Mouse (Mus musculus): ENCODE data around the gene Ttc38. TPM values are rescaled to one million over a fixed set of nuclear protein-coding genes. Genes with fewer than 3 reads are reported as not detected.
"Not testable (repeated sequence)": the region's sequence is repeated elsewhere in the genome, so short reads cannot be mapped to it uniquely, and the experiment has no call there.

Ttc38 gene
- polyA plus RNA-seq, 1 experiment from 2014 or later: 3.9 TPM

GRCm38 (mm10) chr15:85832599-85832998 lies 493 bp downstream of the Ttc38 start:
- DNase-seq (ENCODE audit: low spot score): no peak
- H3K36me3 ChIP-seq: no peaks in the 10 kb centered on the region
- H3K27me3 ChIP-seq (ENCODE audit: low read depth, poor library complexity, severe bottlenecking): no peaks in the 10 kb centered on the region
- H3K4me3 ChIP-seq: peak overlapping the region; percentile 69
- H3K9me3 ChIP-seq (replicated peaks): no peaks in the 10 kb centered on the region
- peaks cover 19% of the 10 kb centered on the region for H3K4me1 ChIP-seq
- WGBS: 44% methylated on average over 8 of the region's 8 CpGs
- H3K27ac ChIP-seq: peak overlapping the region; percentile 79

- 58% methylated on average over 3 of the region's 3 CpGs for WGBS
- no peak overlapping the region for H3K27ac ChIP-seq
- H3K27me3 ChIP-seq (ENCODE audit: low read depth, poor library complexity, severe bottlenecking): no peaks in the 10 kb centered on the region
- peaks cover 19% of the 10 kb centered on the region for H3K4me1 ChIP-seq
- H3K36me3 ChIP-seq: no peaks in the 10 kb centered on the region
- no peak for DNase-seq (ENCODE audit: low spot score)
- no peaks in the 10 kb centered on the region for H3K9me3 ChIP-seq (replicated peaks)
- H3K4me3 ChIP-seq: no peak overlapping the region
These were observed 3.2 kb downstream of the Ttc38 start for GRCm38 (mm10) chr15:85835335-85835734.

DNA sequence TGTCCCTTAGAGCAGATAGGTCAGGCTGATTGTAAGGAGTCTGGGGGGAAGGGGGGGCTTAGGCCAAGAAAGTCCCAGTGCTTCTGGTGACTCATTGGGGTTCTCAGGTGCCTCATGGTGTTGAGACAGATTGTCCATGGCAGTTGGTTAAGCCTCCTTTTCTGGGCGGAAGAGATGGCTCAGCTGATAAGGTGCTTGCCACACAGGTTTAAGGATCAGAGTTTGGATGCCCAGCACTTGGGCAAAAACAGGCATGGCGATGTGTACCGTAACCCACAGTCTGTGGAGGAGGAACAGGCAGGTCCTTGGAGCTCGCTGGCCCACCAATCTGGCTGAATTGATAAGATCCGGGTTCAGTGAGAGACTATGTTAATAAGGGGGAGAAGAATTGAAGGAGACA lies 4.8 kb downstream of the Ttc38 start:
- no peak for DNase-seq (ENCODE audit: low spot score)
- Histone ChIP-seq H3K27ac (no peak overlapping the region), H3K4me1 (peaks cover 19% of the 10 kb centered on the region), H3K9me3 (replicated peaks) (no peaks in the 10 kb centered on the region), H3K27me3 (ENCODE audit: low read depth, poor library complexity, severe bottlenecking) (no peaks in the 10 kb centered on the region), H3K4me3 (no peak overlapping the region), H3K36me3 (no peaks in the 10 kb centered on the region)
- WGBS: 95% methylated on average over 5 of the region's 5 CpGs

GRCm38 (mm10) chr15:85840983-85841382 lies 8.9 kb downstream of the Ttc38 start:
- no peaks in the 10 kb centered on the region for H3K27me3 ChIP-seq (ENCODE audit: low read depth, poor library complexity, severe bottlenecking)
- H3K36me3 ChIP-seq: no peaks in the 10 kb centered on the region
- 24% methylated on average over 6 of the region's 6 CpGs for WGBS
- no peak overlapping the region for H3K4me3 ChIP-seq
- no peaks in the 10 kb centered on the region for H3K9me3 ChIP-seq (replicated peaks)
- no peak overlapping the region for H3K27ac ChIP-seq
- DNase-seq (ENCODE audit: low spot score): peak; percentile 65
- peaks cover 6% of the 10 kb centered on the region; the same call in 1 of the 2 replicates for H3K4me1 ChIP-seq

GRCm38 (mm10) chr15:85841796-85842360 lies 9.8 kb downstream of the Ttc38 start:
- Histone ChIP-seq H3K27me3 (ENCODE audit: low read depth, poor library complexity, severe bottlenecking) (no peaks in the 10 kb centered on the region), H3K4me3 (no peak overlapping the region), H3K36me3 (no peaks in the 10 kb centered on the region), H3K4me1 (peaks cover 6% of the 10 kb centered on the region; the same call in 1 of the 2 replicates), H3K9me3 (replicated peaks) (no peaks in the 10 kb centered on the region), H3K27ac (no peak overlapping the region)
- no peak for DNase-seq (ENCODE audit: low spot score)
- WGBS: 79% methylated on average over 5 of the region's 5 CpGs

DNA sequence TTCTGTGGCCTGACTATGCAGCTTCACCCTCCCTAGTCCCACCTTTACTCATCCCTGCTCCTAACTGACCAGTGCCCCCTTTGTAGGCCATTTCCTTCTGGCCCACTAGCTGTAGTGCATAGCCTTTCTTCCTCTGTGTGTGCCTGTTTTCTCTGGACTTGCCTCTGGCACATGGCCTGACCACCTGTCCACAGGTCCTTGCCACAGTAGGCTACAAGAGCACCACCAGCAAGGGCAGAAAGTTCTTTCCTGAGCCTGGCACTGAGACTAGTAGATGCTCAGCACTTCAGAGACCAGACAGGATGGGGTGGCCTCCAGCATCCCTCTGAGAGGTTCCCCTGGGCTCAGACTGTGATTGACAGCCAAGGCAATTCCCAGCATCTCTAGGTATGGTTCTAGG lies 13.0 kb downstream of the Ttc38 start:
- Histone ChIP-seq H3K36me3 (no peaks in the 10 kb centered on the region), H3K4me1 (peaks cover 6% of the 10 kb centered on the region; the same call in 1 of the 2 replicates), H3K27me3 (ENCODE audit: low read depth, poor library complexity, severe bottlenecking) (no peaks in the 10 kb centered on the region), H3K4me3 (no peak overlapping the region), H3K9me3 (replicated peaks) (no peaks in the 10 kb centered on the region), H3K27ac (no peak overlapping the region)
- DNase-seq (ENCODE audit: low spot score): no peak

GRCm38 (mm10) chr15:85851656-85852392 lies 19.7 kb downstream of the Ttc38 start:
- H3K36me3 ChIP-seq: peaks cover under 1% of the 10 kb centered on the region
- H3K4me3 ChIP-seq: no peak overlapping the region
- DNase-seq (ENCODE audit: low spot score): no peak
- no peaks in the 10 kb centered on the region for H3K9me3 ChIP-seq (replicated peaks)
- no peaks in the 10 kb centered on the region for H3K4me1 ChIP-seq
- WGBS: 77% methylated on average over 12 of the region's 12 CpGs
- no peaks in the 10 kb centered on the region for H3K27me3 ChIP-seq (ENCODE audit: low read depth, poor library complexity, severe bottlenecking)
- H3K27ac ChIP-seq: no peak overlapping the region

DNA sequence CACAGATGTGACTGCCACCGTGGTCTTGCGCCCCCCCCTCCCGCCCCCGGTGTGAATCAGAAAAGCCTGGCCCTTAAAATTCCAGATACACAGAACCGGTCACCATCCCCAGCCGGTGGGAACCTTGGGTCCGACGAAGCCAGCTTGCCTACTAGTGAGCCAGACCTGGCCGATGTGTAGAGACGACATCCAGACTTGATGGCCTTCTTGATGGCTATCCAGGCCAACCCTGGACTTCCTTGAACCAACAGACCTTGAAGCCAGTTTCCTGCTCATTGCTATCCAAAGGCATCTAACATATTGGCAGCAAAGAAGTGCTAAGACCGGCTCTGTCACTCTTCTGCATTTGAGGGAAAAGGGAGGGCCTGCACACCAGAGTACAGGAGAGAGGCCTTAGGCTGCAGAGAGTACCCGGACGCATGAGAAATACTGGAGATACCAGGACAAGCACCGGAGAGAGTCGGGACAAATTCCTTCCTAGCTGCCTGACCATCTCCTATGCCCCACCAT lies 26.9 kb downstream of the Ttc38 start:
- 8% methylated on average over 15 of the region's 15 CpGs for WGBS
- no peaks in the 10 kb centered on the region for H3K9me3 ChIP-seq (replicated peaks)
- H3K4me1 ChIP-seq: peaks cover 24% of the 10 kb centered on the region
- peak overlapping the region; percentile 89 for H3K27ac ChIP-seq
- H3K27me3 ChIP-seq (ENCODE audit: low read depth, poor library complexity, severe bottlenecking): no peaks in the 10 kb centered on the region
- no peak for DNase-seq (ENCODE audit: low spot score)
- peaks cover 30% of the 10 kb centered on the region for H3K36me3 ChIP-seq
- peak overlapping the region; percentile 86 for H3K4me3 ChIP-seq

DNA sequence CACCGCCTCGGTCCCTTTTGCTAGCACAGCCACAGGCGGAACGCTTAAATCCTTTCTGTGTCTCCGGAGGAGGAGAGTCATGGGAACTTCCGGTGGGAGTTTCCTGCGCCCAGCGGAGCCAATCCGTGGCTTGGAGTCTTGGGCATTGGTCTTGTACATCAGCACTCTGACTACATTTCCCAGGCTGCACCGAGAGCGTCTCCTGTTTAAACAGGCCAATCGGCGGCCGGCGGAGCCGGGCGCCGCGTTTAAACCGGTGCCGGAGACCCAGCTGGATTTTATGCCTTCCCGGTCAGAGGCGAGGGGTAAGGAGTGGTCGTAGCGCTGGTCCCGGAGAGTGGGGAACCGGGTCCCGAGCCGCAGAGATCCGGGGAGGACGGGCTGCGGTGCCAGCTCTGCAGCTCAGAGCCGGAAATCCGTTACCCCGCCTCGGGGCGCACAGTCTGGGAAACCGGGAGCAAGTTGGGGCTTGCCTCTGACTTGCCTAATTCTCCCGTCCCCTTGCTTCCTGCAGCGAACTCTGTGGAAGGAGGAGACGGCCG lies 27.5 kb downstream of the Ttc38 start, which contains the start of gene Gtse1:
TSS of gene Gtse1 (plus strand) at position 256 of the 542 bp plus-strand sequence.
- no peaks in the 10 kb centered on the region for H3K9me3 ChIP-seq (replicated peaks)
- H3K27ac ChIP-seq: peak within 1 kb of the TSS; percentile 93
- peaks cover 35% of the 10 kb centered on the region for H3K36me3 ChIP-seq
- peak; percentile 91 for DNase-seq (ENCODE audit: low spot score)
- H3K4me3 ChIP-seq: peak within 1 kb of the TSS; percentile 86
- WGBS: under 1% methylated on average over 42 of the region's 42 CpGs
- peaks cover 24% of the 10 kb centered on the region for H3K4me1 ChIP-seq
- no peaks in the 10 kb centered on the region for H3K27me3 ChIP-seq (ENCODE audit: low read depth, poor library complexity, severe bottlenecking)

- H3K4me1 ChIP-seq; H3K9me3 ChIP-seq (replicated peaks); H3K27me3 ChIP-seq (ENCODE audit: low read depth, poor library complexity, severe bottlenecking); H3K4me3 ChIP-seq; DNase-seq (ENCODE audit: low spot score); H3K27ac ChIP-seq: not testable (repeated sequence)
- 92% methylated on average over 7 of the region's 7 CpGs for WGBS
- H3K36me3 ChIP-seq: peaks cover 96% of the 10 kb centered on the region
These were observed 33.8 kb downstream of the Ttc38 start for GRCm38 (mm10) chr15:85865913-85866312.

DNA sequence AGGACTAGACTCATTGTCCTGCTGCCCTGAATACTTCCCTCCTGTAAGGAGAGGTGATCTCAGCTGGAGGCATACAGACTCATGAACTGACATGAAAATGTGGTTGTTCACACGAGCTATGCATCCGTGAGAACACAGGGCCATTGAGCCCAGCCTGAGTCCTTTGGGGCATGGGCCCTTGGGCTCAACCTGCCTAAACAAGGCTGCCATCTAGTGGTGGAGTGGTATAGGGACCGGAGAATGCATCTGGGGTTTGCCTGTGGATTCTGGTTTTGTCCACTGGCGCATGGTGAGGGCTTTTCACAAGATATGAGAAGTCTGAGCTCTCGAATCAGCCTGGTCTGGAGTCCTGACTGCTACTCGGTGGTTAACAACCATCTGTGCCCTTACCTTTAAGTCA lies 35.6 kb downstream of the Ttc38 start:
- Histone ChIP-seq H3K4me3 (no peak overlapping the region), H3K27me3 (ENCODE audit: low read depth, poor library complexity, severe bottlenecking) (no peaks in the 10 kb centered on the region), H3K27ac (no peak overlapping the region), H3K4me1 (no peaks in the 10 kb centered on the region), H3K36me3 (peaks cover 100% of the 10 kb centered on the region), H3K9me3 (replicated peaks) (no peaks in the 10 kb centered on the region)
- DNase-seq (ENCODE audit: low spot score): peak; percentile 69
- WGBS: 60% methylated on average over 6 of the region's 6 CpGs

- H3K4me1 ChIP-seq: peaks cover 19% of the 10 kb centered on the region
- H3K36me3 ChIP-seq: peaks cover 56% of the 10 kb centered on the region
- H3K27ac ChIP-seq: no peak overlapping the region
- no peak overlapping the region for H3K4me3 ChIP-seq
- H3K9me3 ChIP-seq (replicated peaks): no peaks in the 10 kb centered on the region
- DNase-seq (ENCODE audit: low spot score): no peak
- 94% methylated on average over 7 of the region's 7 CpGs for WGBS
- H3K27me3 ChIP-seq (ENCODE audit: low read depth, poor library complexity, severe bottlenecking): no peaks in the 10 kb centered on the region
These were observed 45.2 kb downstream of the Ttc38 start for GRCm38 (mm10) chr15:85877336-85877735.

DNA sequence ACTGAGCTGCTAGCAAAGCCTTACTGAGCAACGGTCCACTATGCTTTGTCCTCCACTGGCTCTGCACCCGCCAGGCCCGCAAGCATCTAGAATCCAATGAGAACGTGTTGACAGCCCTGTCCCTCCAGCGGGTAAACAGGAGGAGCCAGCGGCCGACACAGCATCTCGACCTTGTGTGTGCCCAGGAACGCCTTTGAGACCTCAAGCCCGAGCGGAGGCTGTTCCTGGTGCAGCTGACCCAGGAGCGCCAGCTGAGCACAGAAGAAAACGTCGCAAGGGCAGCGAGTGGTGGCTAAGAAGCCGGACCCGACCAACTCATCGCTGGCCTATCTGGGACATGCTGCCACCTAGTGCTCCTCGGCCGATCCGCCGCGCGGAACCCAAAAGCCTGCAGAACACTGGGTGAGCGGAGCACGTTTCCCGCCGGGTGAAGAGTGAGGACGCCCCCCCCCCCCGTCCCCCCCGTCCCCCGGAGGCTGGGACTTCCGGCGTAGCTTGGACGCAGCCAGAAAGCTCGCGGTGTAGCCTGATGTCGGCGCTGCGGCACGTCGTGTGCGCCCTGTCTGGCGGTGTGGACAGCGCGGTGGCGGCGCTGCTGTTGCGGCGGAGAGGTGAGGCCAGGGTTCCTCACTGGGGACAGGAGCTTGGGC lies 46.9 kb downstream of the Ttc38 start, which contains the start of gene Trmu:
TSS of gene Trmu (plus strand) at position 465 of the 650 bp plus-strand sequence.
- peak; percentile 94 for DNase-seq (ENCODE audit: low spot score)
- H3K4me1 ChIP-seq: peaks cover 19% of the 10 kb centered on the region
- H3K9me3 ChIP-seq (replicated peaks): no peaks in the 10 kb centered on the region
- no peaks in the 10 kb centered on the region for H3K27me3 ChIP-seq (ENCODE audit: low read depth, poor library complexity, severe bottlenecking)
- peak within 1 kb of the TSS; percentile 84 for H3K4me3 ChIP-seq
- peaks cover 56% of the 10 kb centered on the region for H3K36me3 ChIP-seq
- peak within 1 kb of the TSS; percentile 91 for H3K27ac ChIP-seq
- 1% methylated on average over 50 of the region's 50 CpGs for WGBS

Measured in limb, embryonic 10.5 days (tissue).